Mouse (Mus musculus) bone marrow macrophage, adult 2 months (primary cell): ENCODE results near the gene Tma7.

Experiments used
- CTCF ChIP-seq: IDR thresholded peaks from 2 replicates; pipeline ENCODE4 v1.5.1; 2012; ENCODE audit warnings: low read depth, mild to moderate bottlenecking, low read length, moderate library complexity
- POLR2A ChIP-seq: IDR thresholded peaks from 2 replicates; pipeline ENCODE4 v1.6.1; 2012; ENCODE audit warnings: mild to moderate bottlenecking, low read depth, low read length, borderline replicate concordance

- TF ChIP-seq CTCF, result no peak
- TF ChIP-seq POLR2A, result no peak
Measured at GRCm38 (mm10) chr9:109091802-109092201, 9.4 kb upstream of the Tma7 start.
